Mouse (Mus musculus): ENCODE measurements around the gene Slc17a4. TPM values are rescaled to one million over a fixed set of nuclear protein-coding genes. Genes with fewer than 3 reads are reported as not detected.
A peak's percentile ranks its signal among the peaks of the same experiment; 100 is the strongest.

Slc17a4 gene
- not detected in 2 replicates for polyA plus RNA-seq (2014; fragmentation: Nextera tagmentation; extraction: Ambion mirVana)

DNA sequence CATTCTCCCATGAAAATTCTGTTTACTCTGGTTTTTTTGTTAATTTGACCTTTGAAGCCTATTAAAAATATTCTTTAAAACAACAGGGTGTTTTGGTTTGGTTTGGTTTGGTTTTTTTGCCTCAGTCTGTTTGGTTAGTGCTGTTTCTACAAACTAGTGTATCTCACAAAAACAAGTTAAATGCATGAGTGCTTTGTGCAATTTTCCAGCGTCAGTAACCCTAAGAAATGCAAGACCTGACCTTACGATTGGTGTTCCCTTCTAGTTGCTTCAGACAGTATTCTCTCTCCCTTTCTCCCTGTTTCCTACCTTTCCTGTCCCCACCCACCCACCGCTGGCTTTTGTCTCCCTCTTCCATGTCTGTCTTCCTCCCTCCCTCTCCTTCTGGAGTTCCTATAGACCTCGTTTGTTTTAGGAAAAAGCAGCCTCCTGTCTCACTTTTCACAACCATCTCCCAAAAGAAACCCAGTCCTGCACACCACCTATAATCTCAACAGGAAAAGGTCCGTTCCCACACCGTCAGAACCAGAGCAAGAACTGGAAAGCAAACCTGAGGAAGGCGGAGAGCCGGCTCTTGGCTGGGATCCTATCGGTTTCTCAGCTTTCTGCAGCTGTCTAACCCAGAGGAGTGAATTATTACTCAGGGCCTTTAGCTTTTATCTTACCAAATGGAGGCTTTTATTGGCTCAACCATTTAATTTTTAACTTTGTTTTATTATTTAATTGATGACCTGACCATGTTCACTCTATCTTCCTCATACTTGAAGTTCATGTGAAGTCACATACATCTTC, at the start of gene Slc17a4:
Gene Slc17a4, minus strand, starts transcription at position 634 of the 792 bp plus-strand sequence.
- Histone ChIP-seq H3K27ac (replicated peaks; ENCODE audit: low read depth, low read length) (no peak within 1 kb of the TSS), H3K27me3 (ENCODE audit: control insufficient read depth, insufficient read depth, low read length) (no peaks in the 10 kb centered on the region), H3K9ac (replicated peaks; ENCODE audit: low read length) (no peak within 1 kb of the TSS), H3K4me2 (ENCODE audit: low read length) (no peak within 1 kb of the TSS), H3K9me3 (ENCODE audit: control insufficient read depth, low read length) (no peaks in the 10 kb centered on the region), H3K4me3 (replicated peaks; ENCODE audit: low read depth, low read length) (no peak within 1 kb of the TSS), H3K4me1 (ENCODE audit: control insufficient read depth, insufficient read depth, low read length) (no peaks in the 10 kb centered on the region), H3K36me3 (ENCODE audit: control insufficient read depth, insufficient read depth, low read length) (no peaks in the 10 kb centered on the region)
- DNase-seq (no peak), ATAC-seq (ENCODE audit: low FRiP score, low TSS enrichment) (no peak)
- 77% methylated on average over 9 of the region's 9 CpGs for WGBS

DNA sequence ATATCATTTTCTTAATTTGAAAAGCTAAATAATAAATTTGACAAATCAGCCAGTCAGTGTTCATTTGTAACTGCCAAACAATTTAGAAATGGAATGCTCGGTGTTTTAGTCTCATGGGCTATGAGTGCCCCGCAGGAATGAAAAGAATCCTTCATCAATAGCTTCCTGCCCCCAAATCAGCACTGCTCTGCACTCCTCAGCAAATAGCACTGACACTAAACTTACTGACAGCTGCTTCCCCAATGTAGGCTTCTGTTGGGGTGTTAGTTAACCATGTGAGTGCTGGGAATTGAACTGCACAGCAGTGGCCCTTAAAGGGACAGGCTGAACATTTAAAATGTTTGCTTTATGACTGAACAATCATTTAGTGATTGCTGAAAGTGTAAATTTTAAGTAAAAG, 45.0 kb upstream of the Slc17a4 start:
- Histone ChIP-seq H3K9ac (replicated peaks; ENCODE audit: low read length) (no peak overlapping the region), H3K4me1 (ENCODE audit: control insufficient read depth, insufficient read depth, low read length) (no peaks in the 10 kb centered on the region), H3K27ac (replicated peaks; ENCODE audit: low read depth, low read length) (no peak overlapping the region), H3K9me3 (ENCODE audit: control insufficient read depth, low read length) (no peaks in the 10 kb centered on the region), H3K27me3 (ENCODE audit: control insufficient read depth, insufficient read depth, low read length) (no peaks in the 10 kb centered on the region), H3K4me2 (ENCODE audit: low read length) (no peak overlapping the region), H3K36me3 (ENCODE audit: control insufficient read depth, insufficient read depth, low read length) (no peaks in the 10 kb centered on the region), H3K4me3 (replicated peaks; ENCODE audit: low read depth, low read length) (no peak overlapping the region)
- DNase-seq: peak; percentile 20
- WGBS: 10% methylated on average over 2 of the region's 2 CpGs
- ATAC-seq (ENCODE audit: low FRiP score, low TSS enrichment): no peak

GRCm38 (mm10) chr13:23950928-23951327, 36.1 kb upstream of the Slc17a4 start:
- no peaks in the 10 kb centered on the region for H3K36me3 ChIP-seq (ENCODE audit: control insufficient read depth, insufficient read depth, low read length)
- no peak overlapping the region for H3K27ac ChIP-seq (replicated peaks; ENCODE audit: low read depth, low read length)
- H3K27me3 ChIP-seq (ENCODE audit: control insufficient read depth, insufficient read depth, low read length): no peaks in the 10 kb centered on the region
- no peaks in the 10 kb centered on the region for H3K4me1 ChIP-seq (ENCODE audit: control insufficient read depth, insufficient read depth, low read length)
- DNase-seq (no peak), ATAC-seq (ENCODE audit: low FRiP score, low TSS enrichment) (no peak)
- H3K4me3 ChIP-seq (replicated peaks; ENCODE audit: low read depth, low read length): no peak overlapping the region
- 81% methylated on average over 3 of the region's 3 CpGs for WGBS
- H3K9ac ChIP-seq (replicated peaks; ENCODE audit: low read length): no peak overlapping the region
- no peak overlapping the region for H3K4me2 ChIP-seq (ENCODE audit: low read length)
- H3K9me3 ChIP-seq (ENCODE audit: control insufficient read depth, low read length): no peaks in the 10 kb centered on the region

DNA sequence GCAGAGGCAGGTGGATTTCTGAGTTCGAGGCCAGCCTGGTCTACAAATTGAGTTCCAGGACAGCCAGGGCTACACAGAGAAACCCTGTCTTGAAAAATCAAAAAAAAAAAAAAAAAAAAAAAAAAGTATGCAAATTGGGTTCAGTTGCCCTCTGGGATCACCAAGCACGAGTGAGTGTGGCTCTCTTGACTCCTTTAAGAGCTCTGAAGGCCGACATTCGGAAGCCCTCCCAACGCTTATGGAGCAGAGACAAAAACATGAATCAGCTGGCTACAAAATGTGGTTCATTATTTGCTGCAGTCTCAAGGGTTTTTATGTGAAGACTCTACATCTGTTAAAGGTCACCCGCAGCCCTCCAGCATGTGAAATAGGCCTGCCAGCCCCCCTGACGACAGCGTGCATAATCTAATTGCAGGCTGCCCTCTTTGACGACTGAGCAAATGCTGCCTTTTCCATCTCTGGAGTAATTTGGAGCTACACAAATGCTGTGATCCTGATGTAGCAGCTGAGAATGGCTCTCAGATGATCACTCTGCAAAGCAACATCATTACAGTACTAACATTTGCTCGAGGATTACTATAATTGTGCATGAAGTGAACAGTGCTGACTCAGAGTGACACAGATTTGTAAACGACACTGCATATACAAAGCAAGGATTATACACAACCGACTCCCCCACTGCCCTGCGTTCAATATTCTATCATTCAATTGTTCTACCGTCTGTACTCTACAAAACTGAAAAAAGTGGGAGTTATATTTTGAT, 34.9 kb upstream of the Slc17a4 start:
- 0 out of 2 replicates have a peak overlapping the region, but pooled peaks have one; percentile 2 for H3K4me2 ChIP-seq (ENCODE audit: low read length)
- peak; percentile 79 for DNase-seq
- no peak overlapping the region for H3K4me3 ChIP-seq (replicated peaks; ENCODE audit: low read depth, low read length)
- peak; percentile 78 for ATAC-seq (ENCODE audit: low FRiP score, low TSS enrichment)
- no peaks in the 10 kb centered on the region for H3K27me3 ChIP-seq (ENCODE audit: control insufficient read depth, insufficient read depth, low read length)
- no peaks in the 10 kb centered on the region for H3K4me1 ChIP-seq (ENCODE audit: control insufficient read depth, insufficient read depth, low read length)
- 18% methylated on average over 14 of the region's 14 CpGs for WGBS
- peak overlapping the region; percentile 43 for H3K27ac ChIP-seq (replicated peaks; ENCODE audit: low read depth, low read length)
- no peaks in the 10 kb centered on the region for H3K36me3 ChIP-seq (ENCODE audit: control insufficient read depth, insufficient read depth, low read length)
- no peaks in the 10 kb centered on the region for H3K9me3 ChIP-seq (ENCODE audit: control insufficient read depth, low read length)
- H3K9ac ChIP-seq (replicated peaks; ENCODE audit: low read length): no peak overlapping the region

- Histone ChIP-seq H3K4me2 (ENCODE audit: low read length) (no peak overlapping the region), H3K9me3 (ENCODE audit: control insufficient read depth, low read length) (no peaks in the 10 kb centered on the region), H3K36me3 (ENCODE audit: control insufficient read depth, insufficient read depth, low read length) (no peaks in the 10 kb centered on the region), H3K9ac (replicated peaks; ENCODE audit: low read length) (no peak overlapping the region), H3K4me1 (ENCODE audit: control insufficient read depth, insufficient read depth, low read length) (no peaks in the 10 kb centered on the region), H3K4me3 (replicated peaks; ENCODE audit: low read depth, low read length) (no peak overlapping the region), H3K27ac (replicated peaks; ENCODE audit: low read depth, low read length) (no peak overlapping the region), H3K27me3 (ENCODE audit: control insufficient read depth, insufficient read depth, low read length) (no peaks in the 10 kb centered on the region)
- ATAC-seq (ENCODE audit: low FRiP score, low TSS enrichment): no peak
- no peak for DNase-seq
- WGBS: 21% methylated on average over 2 of the region's 2 CpGs
These were observed 31.4 kb upstream of the Slc17a4 start for GRCm38 (mm10) chr13:23946254-23946653.

DNA sequence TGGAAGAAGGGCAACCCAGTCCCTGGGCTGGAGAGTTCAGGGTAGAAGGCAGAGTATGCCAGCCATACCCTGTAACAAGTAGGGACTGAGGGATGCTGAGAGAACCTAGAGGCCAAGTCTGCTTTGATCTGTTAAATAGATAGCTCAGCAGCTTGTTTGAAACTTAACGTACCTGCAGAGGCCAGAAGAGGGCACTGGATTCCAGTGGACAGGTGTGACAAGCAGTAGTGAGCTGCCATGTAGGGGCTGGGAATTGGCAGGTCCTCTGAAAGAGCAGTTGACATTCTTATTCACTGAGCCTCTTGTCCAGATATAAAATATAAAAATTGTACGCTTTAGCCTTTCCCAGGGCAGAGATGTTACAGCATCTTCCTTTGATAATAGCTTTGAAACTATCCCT, 28.1 kb upstream of the Slc17a4 start:
- WGBS: 61% methylated on average over 2 of the region's 2 CpGs
- DNase-seq (peak; percentile 39), ATAC-seq (ENCODE audit: low FRiP score, low TSS enrichment) (no peak)
- no peaks in the 10 kb centered on the region for H3K9me3 ChIP-seq (ENCODE audit: control insufficient read depth, low read length)
- H3K27me3 ChIP-seq (ENCODE audit: control insufficient read depth, insufficient read depth, low read length): no peaks in the 10 kb centered on the region
- H3K4me2 ChIP-seq (ENCODE audit: low read length): no peak overlapping the region
- H3K9ac ChIP-seq (replicated peaks; ENCODE audit: low read length): no peak overlapping the region
- H3K27ac ChIP-seq (replicated peaks; ENCODE audit: low read depth, low read length): no peak overlapping the region
- H3K4me3 ChIP-seq (replicated peaks; ENCODE audit: low read depth, low read length): no peak overlapping the region
- H3K4me1 ChIP-seq (ENCODE audit: control insufficient read depth, insufficient read depth, low read length): no peaks in the 10 kb centered on the region
- no peaks in the 10 kb centered on the region for H3K36me3 ChIP-seq (ENCODE audit: control insufficient read depth, insufficient read depth, low read length)

DNA sequence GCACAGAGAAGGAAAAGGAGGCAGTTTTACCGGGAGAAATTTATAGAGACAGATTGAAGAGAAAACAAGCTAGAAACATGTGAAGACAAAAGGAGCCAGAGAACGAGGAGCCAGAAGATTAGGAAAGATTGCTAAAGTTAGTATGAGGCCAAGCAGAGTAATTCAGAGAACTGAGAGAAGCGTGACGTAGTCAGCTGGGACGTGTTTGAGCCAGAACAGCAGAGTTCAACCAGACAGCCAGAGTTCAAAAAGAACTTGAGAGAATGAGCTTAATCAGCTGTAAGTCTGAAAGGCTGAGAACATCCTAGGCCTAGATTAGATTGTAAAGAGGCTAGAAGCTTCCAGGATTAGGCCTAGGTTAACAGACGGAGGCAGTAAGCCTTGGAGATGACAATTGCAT, 25.5 kb upstream of the Slc17a4 start:
- H3K9ac ChIP-seq (replicated peaks; ENCODE audit: low read length): no peak overlapping the region
- no peak overlapping the region for H3K4me2 ChIP-seq (ENCODE audit: low read length)
- H3K4me3 ChIP-seq (replicated peaks; ENCODE audit: low read depth, low read length): no peak overlapping the region
- no peaks in the 10 kb centered on the region for H3K9me3 ChIP-seq (ENCODE audit: control insufficient read depth, low read length)
- 58% methylated on average over 6 of the region's 6 CpGs for WGBS
- no peaks in the 10 kb centered on the region for H3K27me3 ChIP-seq (ENCODE audit: control insufficient read depth, insufficient read depth, low read length)
- H3K4me1 ChIP-seq (ENCODE audit: control insufficient read depth, insufficient read depth, low read length): no peaks in the 10 kb centered on the region
- H3K36me3 ChIP-seq (ENCODE audit: control insufficient read depth, insufficient read depth, low read length): no peaks in the 10 kb centered on the region
- ATAC-seq (ENCODE audit: low FRiP score, low TSS enrichment): no peak
- no peak for DNase-seq
- no peak overlapping the region for H3K27ac ChIP-seq (replicated peaks; ENCODE audit: low read depth, low read length)

GRCm38 (mm10) chr13:23938699-23939098, 23.9 kb upstream of the Slc17a4 start:
- H3K4me3 ChIP-seq (replicated peaks; ENCODE audit: low read depth, low read length): no peak overlapping the region
- ATAC-seq (ENCODE audit: low FRiP score, low TSS enrichment) (no peak), DNase-seq (no peak)
- H3K9ac ChIP-seq (replicated peaks; ENCODE audit: low read length): no peak overlapping the region
- H3K9me3 ChIP-seq (ENCODE audit: control insufficient read depth, low read length): no peaks in the 10 kb centered on the region
- no peak overlapping the region for H3K4me2 ChIP-seq (ENCODE audit: low read length)
- H3K4me1 ChIP-seq (ENCODE audit: control insufficient read depth, insufficient read depth, low read length): no peaks in the 10 kb centered on the region
- no peaks in the 10 kb centered on the region for H3K36me3 ChIP-seq (ENCODE audit: control insufficient read depth, insufficient read depth, low read length)
- WGBS: 97% methylated on average over 1 of the region's 1 CpGs
- H3K27me3 ChIP-seq (ENCODE audit: control insufficient read depth, insufficient read depth, low read length): no peaks in the 10 kb centered on the region
- H3K27ac ChIP-seq (replicated peaks; ENCODE audit: low read depth, low read length): no peak overlapping the region

DNA sequence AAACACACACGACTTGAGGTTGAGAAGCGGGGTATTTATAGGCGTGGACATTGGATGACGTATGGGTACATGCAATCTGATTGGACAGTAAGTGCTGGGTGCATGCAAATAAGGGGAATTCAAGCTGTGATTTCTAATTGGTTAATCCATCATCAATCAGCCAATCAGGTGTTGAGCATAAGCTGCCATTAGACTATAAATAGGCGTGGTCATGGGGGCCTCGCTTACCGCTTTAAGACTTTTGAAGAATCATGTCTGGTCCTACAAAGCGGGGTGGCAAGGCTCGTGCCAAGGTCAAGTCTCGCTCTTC, 19.4 kb upstream of the Slc17a4 start, which contains the start of gene Hist1h2aa:
Gene Hist1h2aa, plus strand, starts transcription at position 252 of the 310 bp plus-strand sequence.
- Histone ChIP-seq H3K36me3 (ENCODE audit: control insufficient read depth, insufficient read depth, low read length) (no peaks in the 10 kb centered on the region), H3K9me3 (ENCODE audit: control insufficient read depth, low read length) (no peaks in the 10 kb centered on the region), H3K27ac (replicated peaks; ENCODE audit: low read depth, low read length) (no peak within 1 kb of the TSS), H3K4me1 (ENCODE audit: control insufficient read depth, insufficient read depth, low read length) (no peaks in the 10 kb centered on the region), H3K9ac (replicated peaks; ENCODE audit: low read length) (no peak within 1 kb of the TSS), H3K27me3 (ENCODE audit: control insufficient read depth, insufficient read depth, low read length) (no peaks in the 10 kb centered on the region), H3K4me2 (ENCODE audit: low read length) (no peak within 1 kb of the TSS), H3K4me3 (replicated peaks; ENCODE audit: low read depth, low read length) (no peak within 1 kb of the TSS)
- ATAC-seq (ENCODE audit: low FRiP score, low TSS enrichment) (no peak), DNase-seq (no peak)
- WGBS: 94% methylated on average over 10 of the region's 10 CpGs

Measured in midbrain, embryonic 14.5 days (tissue).